Mouse (Mus musculus) mesoderm, embryonic 11.5 days (tissue): ENCODE data around the gene Gpr107.

ENCODE experiments used
- DNase-seq: peaks from one replicate; pipeline ENCODE4 v3.0.0-alpha.2; 2012; ENCODE audit warnings: low read depth, low spot score

Gene Gpr107

GRCm38 (mm10) chr2:31200051-31200450 lies 47.9 kb downstream of the Gpr107 start:
- DNase-seq: no peak

GRCm38 (mm10) chr2:31201851-31202250 lies 49.7 kb downstream of the Gpr107 start:
- DNase-seq: no peak

- no peak for DNase-seq
Observed at GRCm38 (mm10) chr2:31202357-31202756, 50.2 kb downstream of the Gpr107 start.

DNA sequence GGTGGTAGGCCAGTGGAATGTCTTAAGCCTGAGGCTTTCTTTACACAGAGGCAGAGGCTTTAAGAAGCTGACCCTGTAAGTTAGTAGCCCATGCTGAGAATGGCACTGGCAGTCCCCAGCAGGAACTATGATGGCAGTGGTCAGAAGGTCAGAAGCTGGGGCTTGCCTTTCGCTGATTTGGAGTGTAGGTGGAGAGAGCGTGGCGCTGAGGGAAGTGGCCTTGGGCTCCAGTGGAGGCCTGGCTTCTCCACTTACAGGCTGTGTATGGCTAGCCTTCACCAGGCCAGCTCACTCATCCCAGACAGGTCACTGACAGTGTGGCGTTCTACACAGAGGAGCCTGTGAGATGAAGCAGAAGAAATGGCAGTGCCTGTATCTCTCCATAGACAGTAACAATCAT lies 50.8 kb downstream of the Gpr107 start:
- DNase-seq: no peak

GRCm38 (mm10) chr2:31204677-31205076 lies 52.6 kb downstream of the Gpr107 start:
- DNase-seq: no peak

DNA sequence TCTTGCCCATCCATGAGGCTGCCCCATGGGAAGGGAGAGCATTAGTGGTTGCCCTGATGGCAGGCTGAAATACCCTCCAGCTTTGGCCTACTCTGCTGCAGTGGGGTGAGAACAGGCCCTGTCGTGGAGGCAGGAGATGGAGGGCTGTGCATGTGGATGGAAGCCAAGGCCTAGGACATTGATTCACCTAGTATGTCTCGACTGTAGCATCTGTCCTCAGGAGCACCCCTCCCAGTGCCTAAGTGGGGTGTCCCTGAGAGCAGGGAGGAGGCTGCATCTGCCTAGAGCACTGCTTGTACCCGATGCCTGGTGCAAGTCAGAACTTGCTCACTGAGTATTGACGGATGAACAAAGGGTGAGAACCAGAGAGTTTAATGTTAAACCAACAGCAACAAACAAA lies 54.1 kb downstream of the Gpr107 start:
- no peak for DNase-seq

- DNase-seq: no peak
Observed at GRCm38 (mm10) chr2:31206882-31207281, 54.8 kb downstream of the Gpr107 start.

DNA sequence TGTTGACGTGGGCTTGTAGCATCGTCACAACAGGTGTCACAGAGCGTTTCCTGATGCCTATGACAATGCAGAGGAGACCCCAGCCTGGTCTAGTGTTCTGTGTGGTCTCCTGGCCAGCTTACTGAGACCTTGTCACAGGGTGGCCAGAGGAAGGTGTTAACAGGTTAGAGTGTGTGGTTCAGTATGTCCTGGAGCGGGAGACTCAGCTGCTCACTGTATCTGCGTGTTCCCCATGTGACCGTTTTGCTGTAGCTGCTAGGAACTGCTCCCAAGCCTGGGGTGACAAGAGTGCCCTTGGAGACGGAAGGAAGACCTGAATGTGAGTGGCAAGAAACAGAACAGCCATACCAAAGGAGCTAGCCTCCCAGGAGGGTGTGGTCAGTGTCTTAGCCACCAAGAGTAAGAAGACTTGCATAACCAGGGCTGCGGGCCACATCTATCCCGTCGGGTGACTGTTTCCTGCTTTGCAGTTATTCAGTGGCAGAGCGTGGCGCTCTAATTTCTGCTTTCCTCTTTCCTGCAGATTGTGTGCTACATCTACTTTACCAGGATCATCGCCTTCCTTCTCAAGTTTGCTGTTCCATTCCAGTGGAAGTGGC lies 56.5 kb downstream of the Gpr107 start:
- DNase-seq: no peak

GRCm38 (mm10) chr2:31209525-31209924 lies 57.4 kb downstream of the Gpr107 start:
- DNase-seq: no peak

GRCm38 (mm10) chr2:31210144-31210847 lies 58.2 kb downstream of the Gpr107 start:
- no peak for DNase-seq

GRCm38 (mm10) chr2:31211204-31211603 lies 59.1 kb downstream of the Gpr107 start:
- DNase-seq: no peak

GRCm38 (mm10) chr2:31214211-31214796 lies 62.2 kb downstream of the Gpr107 start:
- DNase-seq: no peak

DNA sequence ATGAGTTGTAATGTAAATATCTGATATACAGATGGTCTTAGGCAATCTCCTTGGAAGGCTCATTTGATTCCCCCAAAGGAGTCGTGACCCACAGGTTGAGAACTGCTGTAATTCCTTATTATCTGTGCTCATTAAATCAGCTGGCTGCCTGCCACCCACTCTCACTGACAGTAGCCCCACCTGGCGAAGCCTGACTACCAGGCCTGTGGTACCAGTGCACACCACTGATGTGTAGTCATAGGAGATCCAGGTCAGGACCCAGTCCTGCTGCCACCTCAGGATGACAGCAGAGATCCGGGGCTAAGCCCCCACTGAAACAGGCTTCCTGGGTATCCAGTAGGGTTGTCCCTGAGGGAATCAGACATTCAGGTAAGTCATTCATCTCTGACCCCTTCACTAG lies 66.5 kb downstream of the Gpr107 start:
- DNase-seq: no peak

- DNase-seq: no peak
Observed at GRCm38 (mm10) chr2:31219470-31219869, 67.4 kb downstream of the Gpr107 start.

DNA sequence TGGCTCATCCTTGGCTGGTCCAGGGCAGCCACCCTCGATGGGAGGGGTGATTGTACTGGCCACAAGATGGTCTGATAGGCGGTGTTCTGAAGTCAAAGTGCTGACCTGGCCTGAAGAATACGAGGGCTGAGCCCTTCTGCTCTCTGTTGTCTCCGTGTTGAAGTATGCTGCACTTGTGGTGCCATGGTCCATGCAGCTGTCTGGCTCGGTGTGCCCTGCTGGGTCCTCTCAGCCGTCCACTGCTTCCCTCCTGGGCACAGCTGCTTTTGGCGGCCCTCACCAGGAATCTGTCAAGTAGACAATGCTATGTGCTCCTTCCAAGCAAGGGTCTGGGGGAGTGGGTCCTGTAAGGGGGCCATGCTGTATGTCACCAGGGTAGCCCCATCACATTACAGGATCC lies 68.7 kb downstream of the Gpr107 start:
- DNase-seq: no peak

DNA sequence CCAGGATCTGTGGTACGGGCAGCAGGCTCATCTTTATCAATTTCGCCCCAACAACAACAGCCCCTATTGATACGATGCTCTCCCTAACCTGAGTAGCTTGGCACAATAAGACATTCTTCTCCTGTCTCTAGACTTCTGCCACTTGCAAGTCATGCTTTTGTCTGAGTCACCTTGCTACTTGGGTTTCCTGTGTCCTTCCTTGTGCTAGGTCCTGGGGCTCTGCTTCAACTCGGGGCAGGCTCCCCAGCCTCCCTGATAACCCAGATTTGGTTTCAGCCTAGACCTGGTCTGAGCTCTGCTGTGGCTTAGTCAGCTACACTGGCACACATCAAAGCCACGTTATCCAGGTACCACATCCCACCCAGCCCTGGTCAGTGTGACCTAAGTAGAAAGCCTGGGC lies 69.5 kb downstream of the Gpr107 start:
- DNase-seq: no peak

DNA sequence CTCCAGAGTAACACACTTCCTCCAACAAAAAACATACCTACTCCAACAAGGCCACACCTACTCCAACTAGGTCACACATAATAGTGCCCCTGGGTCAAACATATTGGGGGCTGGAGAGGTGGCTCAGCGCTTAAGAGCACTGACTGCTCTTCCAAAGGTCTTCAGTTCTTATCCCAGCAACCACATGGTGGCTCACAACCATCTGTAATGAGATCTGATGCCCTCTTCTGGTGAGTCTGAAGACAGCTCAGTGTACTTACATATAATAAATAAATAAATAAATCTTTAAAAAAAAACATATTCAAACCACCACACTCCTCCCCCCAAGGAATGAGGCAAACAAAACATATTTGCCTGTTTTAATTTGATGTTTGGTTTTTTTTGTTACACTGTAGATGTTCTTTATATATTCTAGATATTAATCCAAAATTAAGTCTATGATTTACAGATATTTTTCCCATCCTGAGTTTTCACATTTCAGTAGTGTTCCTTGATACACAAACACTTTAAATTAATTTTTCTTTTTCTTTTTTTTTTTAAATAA lies 76.7 kb downstream of the Gpr107 start:
- DNase-seq: no peak

DNA sequence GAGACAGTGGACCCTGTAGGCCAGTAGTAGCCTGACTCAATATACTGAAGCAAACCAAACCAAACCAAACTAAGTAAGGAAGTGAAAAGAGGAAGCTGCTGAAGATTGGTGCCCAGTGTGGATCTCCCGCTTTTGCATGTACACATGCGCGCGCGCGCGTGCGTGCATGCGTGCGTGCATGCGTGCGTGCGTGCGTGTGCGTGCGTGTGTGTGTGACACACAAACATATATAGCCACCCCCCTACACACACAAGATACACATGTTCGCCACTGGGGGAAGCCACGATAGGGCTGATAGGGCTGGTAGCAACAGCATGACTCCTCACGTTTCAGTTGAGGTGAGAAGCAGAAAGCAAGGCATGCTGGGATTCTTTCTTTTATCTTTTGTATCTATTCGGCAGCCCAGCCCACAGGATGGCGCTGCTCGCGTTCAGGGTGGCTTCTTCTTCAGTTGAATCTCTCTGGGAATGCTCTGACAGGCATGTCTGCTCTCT lies 87.1 kb downstream of the Gpr107 start:
- DNase-seq: no peak

DNA sequence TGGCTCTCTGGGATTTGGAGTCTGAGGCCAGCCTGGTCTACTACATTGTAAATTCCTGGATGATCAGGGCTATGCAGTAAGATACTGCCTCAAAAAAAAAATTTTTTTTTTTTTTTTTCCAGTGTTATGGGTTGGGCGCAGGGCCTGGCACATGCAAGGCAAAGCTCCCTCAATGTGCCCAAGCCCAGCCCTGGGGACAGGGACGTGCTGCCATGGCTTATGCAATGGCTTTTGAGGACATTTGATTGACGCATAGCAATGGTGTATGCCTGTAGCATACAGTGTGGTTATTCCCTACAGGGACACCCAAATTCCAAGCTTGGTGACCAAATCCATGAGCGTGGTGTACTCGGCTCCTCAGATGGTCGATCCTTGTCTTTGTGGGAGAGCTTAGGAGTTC lies 87.7 kb downstream of the Gpr107 start:
- DNase-seq: no peak

- no peak for DNase-seq
Observed at GRCm38 (mm10) chr2:31241639-31242038, 89.5 kb downstream of the Gpr107 start.

- DNase-seq: no peak
Observed at GRCm38 (mm10) chr2:31244216-31244615, 92.1 kb downstream of the Gpr107 start.

GRCm38 (mm10) chr2:31245051-31245450 lies 92.9 kb downstream of the Gpr107 start:
- no peak for DNase-seq
